Mouse (Mus musculus): Measurements from ENCODE around the gene Cmtm8. TPM values are rescaled to one million over a fixed set of nuclear protein-coding genes. Genes with fewer than 3 reads are reported as not detected.
A peak's percentile ranks its signal among the peaks of the same experiment; 100 is the strongest.

Cmtm8 gene
- polyA plus RNA-seq, 1 experiment from 2014 or later, result 39.6 TPM

- no peak overlapping the region for H3K4me2 ChIP-seq (replicated peaks; ENCODE audit: low read depth, low read length)
- H3K9me3 ChIP-seq (ENCODE audit: low read length), result no peaks in the 10 kb centered on the region
- H3K27ac ChIP-seq (ENCODE audit: low read length), result no peak overlapping the region
- H3K4me1 ChIP-seq (ENCODE audit: insufficient read depth, low read length), result peaks cover 2% of the 10 kb centered on the region
- no peak overlapping the region for H3K9ac ChIP-seq (replicated peaks; ENCODE audit: low read length)
- 85% methylated on average over 4 of the region's 4 CpGs for WGBS
- ATAC-seq (ENCODE audit: low FRiP score, low TSS enrichment), result no peak
- no peaks in the 10 kb centered on the region for H3K36me3 ChIP-seq (ENCODE audit: insufficient read depth, low read length)
- no peaks in the 10 kb centered on the region for H3K27me3 ChIP-seq (ENCODE audit: insufficient read depth, low read length)
- H3K4me3 ChIP-seq (ENCODE audit: low read length), result no peak overlapping the region
Observed at GRCm38 (mm10) chr9:114794491-114794890, 49.5 kb downstream of the Cmtm8 start.

DNA sequence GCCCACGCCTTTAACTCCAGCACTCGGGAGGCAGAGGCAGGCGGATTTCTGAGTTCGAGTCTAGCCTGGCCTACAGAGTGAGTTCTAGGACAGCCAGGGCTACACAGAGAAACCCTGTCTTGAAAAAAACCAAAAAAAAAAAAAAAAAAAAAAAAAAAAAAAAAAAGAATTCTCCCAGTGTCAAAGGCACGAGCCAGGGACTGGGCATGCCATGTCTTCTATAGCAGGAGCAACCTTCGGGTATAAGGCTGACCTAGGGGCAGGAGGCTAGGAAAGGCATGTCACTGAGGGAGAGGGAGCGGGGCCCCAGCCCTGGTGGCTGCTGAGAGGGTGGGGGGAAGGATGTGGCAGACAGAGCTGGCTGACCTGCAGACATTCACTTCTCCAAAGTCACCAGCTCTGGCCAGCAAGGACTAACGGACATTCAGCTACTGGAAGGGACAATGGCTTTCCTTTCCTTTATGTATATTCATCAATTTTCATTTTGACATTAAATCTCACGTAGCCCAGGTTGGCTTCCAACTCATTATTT lies 50.1 kb downstream of the Cmtm8 start:
- ATAC-seq (ENCODE audit: low FRiP score, low TSS enrichment), result no peak
- WGBS, result 80% methylated on average over 9 of the region's 9 CpGs
- H3K36me3 ChIP-seq (ENCODE audit: insufficient read depth, low read length), result no peaks in the 10 kb centered on the region
- no peak overlapping the region for H3K4me2 ChIP-seq (replicated peaks; ENCODE audit: low read depth, low read length)
- H3K27me3 ChIP-seq (ENCODE audit: insufficient read depth, low read length), result no peaks in the 10 kb centered on the region
- no peak overlapping the region for H3K27ac ChIP-seq (ENCODE audit: low read length)
- H3K4me3 ChIP-seq (ENCODE audit: low read length), result no peak overlapping the region
- H3K9ac ChIP-seq (replicated peaks; ENCODE audit: low read length), result no peak overlapping the region
- H3K4me1 ChIP-seq (ENCODE audit: insufficient read depth, low read length), result peaks cover 2% of the 10 kb centered on the region
- no peaks in the 10 kb centered on the region for H3K9me3 ChIP-seq (ENCODE audit: low read length)

DNA sequence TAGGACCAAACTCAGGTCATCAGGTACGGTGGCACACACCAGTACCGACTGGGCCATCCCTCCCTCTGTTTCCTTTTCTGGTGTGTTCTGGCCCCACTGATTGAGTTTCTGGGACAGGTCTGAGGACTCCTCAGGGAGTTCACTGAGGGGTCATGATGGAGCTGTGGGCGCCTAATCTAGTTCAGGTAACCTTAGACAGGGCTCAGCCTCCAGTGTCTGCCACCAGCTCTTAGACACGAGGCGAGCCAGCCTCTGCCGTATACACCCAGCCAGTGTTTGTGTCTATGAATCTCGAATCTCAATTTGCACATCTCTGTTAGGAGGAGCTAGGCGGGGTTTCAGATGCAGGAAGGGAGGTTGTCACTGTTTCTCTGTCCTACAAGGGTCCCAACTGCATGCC lies 54.0 kb downstream of the Cmtm8 start:
- no peaks in the 10 kb centered on the region for H3K27me3 ChIP-seq (ENCODE audit: insufficient read depth, low read length)
- H3K9ac ChIP-seq (replicated peaks; ENCODE audit: low read length), result no peak overlapping the region
- no peak overlapping the region for H3K4me2 ChIP-seq (replicated peaks; ENCODE audit: low read depth, low read length)
- H3K27ac ChIP-seq (ENCODE audit: low read length), result no peak overlapping the region
- peak; percentile 43; the same call in 1 of the 2 replicates for ATAC-seq (ENCODE audit: low FRiP score, low TSS enrichment)
- H3K36me3 ChIP-seq (ENCODE audit: insufficient read depth, low read length), result no peaks in the 10 kb centered on the region
- 73% methylated on average over 8 of the region's 8 CpGs for WGBS
- peaks cover 11% of the 10 kb centered on the region; the same call in 1 of the 2 replicates for H3K4me1 ChIP-seq (ENCODE audit: insufficient read depth, low read length)
- no peak overlapping the region for H3K4me3 ChIP-seq (ENCODE audit: low read length)
- no peaks in the 10 kb centered on the region for H3K9me3 ChIP-seq (ENCODE audit: low read length)

DNA sequence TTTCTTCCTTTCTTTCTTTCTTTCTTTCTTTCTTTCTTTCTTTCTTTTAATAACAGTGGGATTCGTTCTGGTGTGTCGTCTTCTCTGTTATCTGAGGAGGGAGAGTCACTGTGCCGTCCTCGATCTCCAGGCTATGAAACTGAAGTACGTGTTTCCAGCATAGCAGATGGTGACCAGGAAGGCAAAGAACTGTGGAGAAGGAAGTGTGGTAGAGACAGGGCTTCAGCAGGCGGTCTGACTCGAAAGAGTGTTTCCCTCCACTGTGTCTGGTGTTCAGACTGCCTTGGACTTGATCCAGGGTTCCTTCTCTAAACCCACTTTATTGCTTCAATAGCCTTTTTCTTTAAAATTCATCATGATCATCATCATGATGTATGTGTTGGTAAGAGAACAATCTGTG lies 54.4 kb downstream of the Cmtm8 start:
- H3K4me2 ChIP-seq (replicated peaks; ENCODE audit: low read depth, low read length), result no peak overlapping the region
- no peaks in the 10 kb centered on the region for H3K36me3 ChIP-seq (ENCODE audit: insufficient read depth, low read length)
- no peaks in the 10 kb centered on the region for H3K27me3 ChIP-seq (ENCODE audit: insufficient read depth, low read length)
- H3K4me3 ChIP-seq (ENCODE audit: low read length), result no peak overlapping the region
- no peak overlapping the region for H3K27ac ChIP-seq (ENCODE audit: low read length)
- peaks cover 11% of the 10 kb centered on the region; the same call in 1 of the 2 replicates for H3K4me1 ChIP-seq (ENCODE audit: insufficient read depth, low read length)
- H3K9me3 ChIP-seq (ENCODE audit: low read length), result no peaks in the 10 kb centered on the region
- ATAC-seq (ENCODE audit: low FRiP score, low TSS enrichment), result no peak
- no peak overlapping the region for H3K9ac ChIP-seq (replicated peaks; ENCODE audit: low read length)
- WGBS, result 59% methylated on average over 7 of the region's 7 CpGs

DNA sequence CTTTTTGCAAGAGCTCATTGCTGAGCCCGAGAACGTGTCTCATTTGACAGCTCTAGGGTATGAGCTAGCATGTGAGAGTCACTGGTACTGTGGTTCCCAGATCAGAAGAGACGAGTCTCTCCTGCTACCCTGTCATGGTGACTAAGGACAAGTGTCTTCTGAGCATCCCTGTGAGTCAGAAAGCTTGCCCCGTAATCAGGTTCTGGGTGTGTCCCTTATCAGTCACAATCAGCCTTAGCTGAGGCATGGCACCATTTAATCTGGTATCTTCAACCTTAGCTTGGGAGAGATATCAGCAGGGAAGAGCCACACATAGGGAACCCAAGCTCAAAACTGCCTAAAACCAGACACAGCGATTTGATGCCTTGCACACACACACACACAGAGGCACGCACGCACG lies 55.3 kb downstream of the Cmtm8 start:
- Histone ChIP-seq H3K36me3 (ENCODE audit: insufficient read depth, low read length) (no peaks in the 10 kb centered on the region), H3K27me3 (ENCODE audit: insufficient read depth, low read length) (no peaks in the 10 kb centered on the region), H3K4me2 (replicated peaks; ENCODE audit: low read depth, low read length) (no peak overlapping the region), H3K4me1 (ENCODE audit: insufficient read depth, low read length) (peaks cover 11% of the 10 kb centered on the region; the same call in 1 of the 2 replicates), H3K4me3 (ENCODE audit: low read length) (no peak overlapping the region), H3K9ac (replicated peaks; ENCODE audit: low read length) (no peak overlapping the region), H3K9me3 (ENCODE audit: low read length) (no peaks in the 10 kb centered on the region), H3K27ac (ENCODE audit: low read length) (no peak overlapping the region)
- WGBS, result 82% methylated on average over 8 of the region's 8 CpGs
- ATAC-seq (ENCODE audit: low FRiP score, low TSS enrichment), result no peak

DNA sequence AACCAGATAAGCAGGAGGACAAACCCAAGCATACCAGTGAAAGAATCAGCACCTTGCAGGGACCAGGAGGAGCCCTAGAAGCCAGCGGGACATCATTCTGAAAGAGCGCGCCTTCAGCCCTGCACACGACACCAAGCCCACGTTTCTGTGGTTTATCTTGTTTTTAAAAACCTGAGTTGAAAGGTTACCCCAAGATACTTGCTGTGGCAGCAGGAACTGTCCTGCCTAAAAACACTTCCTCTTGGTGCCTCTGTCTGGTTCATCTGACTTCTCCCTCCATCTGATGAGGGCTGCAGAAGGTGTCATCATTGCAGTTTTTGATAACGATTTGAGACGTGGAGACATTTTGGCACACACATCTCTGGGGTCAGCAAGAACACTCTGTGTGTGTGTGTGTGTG lies 56.2 kb downstream of the Cmtm8 start:
- Histone ChIP-seq H3K9ac (replicated peaks; ENCODE audit: low read length) (no peak overlapping the region), H3K27me3 (ENCODE audit: insufficient read depth, low read length) (no peaks in the 10 kb centered on the region), H3K27ac (ENCODE audit: low read length) (no peak overlapping the region), H3K4me3 (ENCODE audit: low read length) (no peak overlapping the region), H3K36me3 (ENCODE audit: insufficient read depth, low read length) (no peaks in the 10 kb centered on the region), H3K4me1 (ENCODE audit: insufficient read depth, low read length) (peaks cover 11% of the 10 kb centered on the region; the same call in 1 of the 2 replicates), H3K9me3 (ENCODE audit: low read length) (no peaks in the 10 kb centered on the region), H3K4me2 (replicated peaks; ENCODE audit: low read depth, low read length) (no peak overlapping the region)
- no peak for ATAC-seq (ENCODE audit: low FRiP score, low TSS enrichment)
- WGBS, result 85% methylated on average over 7 of the region's 7 CpGs

GRCm38 (mm10) chr9:114787134-114787533 lies 56.8 kb downstream of the Cmtm8 start:
- Histone ChIP-seq H3K9me3 (ENCODE audit: low read length) (no peaks in the 10 kb centered on the region), H3K4me3 (ENCODE audit: low read length) (no peak overlapping the region), H3K4me1 (ENCODE audit: insufficient read depth, low read length) (peaks cover 13% of the 10 kb centered on the region; the same call in 1 of the 2 replicates), H3K9ac (replicated peaks; ENCODE audit: low read length) (no peak overlapping the region), H3K36me3 (ENCODE audit: insufficient read depth, low read length) (no peaks in the 10 kb centered on the region), H3K4me2 (replicated peaks; ENCODE audit: low read depth, low read length) (no peak overlapping the region), H3K27me3 (ENCODE audit: insufficient read depth, low read length) (no peaks in the 10 kb centered on the region), H3K27ac (ENCODE audit: low read length) (no peak overlapping the region)
- WGBS, result 94% methylated on average over 5 of the region's 5 CpGs
- ATAC-seq (ENCODE audit: low FRiP score, low TSS enrichment), result no peak

DNA sequence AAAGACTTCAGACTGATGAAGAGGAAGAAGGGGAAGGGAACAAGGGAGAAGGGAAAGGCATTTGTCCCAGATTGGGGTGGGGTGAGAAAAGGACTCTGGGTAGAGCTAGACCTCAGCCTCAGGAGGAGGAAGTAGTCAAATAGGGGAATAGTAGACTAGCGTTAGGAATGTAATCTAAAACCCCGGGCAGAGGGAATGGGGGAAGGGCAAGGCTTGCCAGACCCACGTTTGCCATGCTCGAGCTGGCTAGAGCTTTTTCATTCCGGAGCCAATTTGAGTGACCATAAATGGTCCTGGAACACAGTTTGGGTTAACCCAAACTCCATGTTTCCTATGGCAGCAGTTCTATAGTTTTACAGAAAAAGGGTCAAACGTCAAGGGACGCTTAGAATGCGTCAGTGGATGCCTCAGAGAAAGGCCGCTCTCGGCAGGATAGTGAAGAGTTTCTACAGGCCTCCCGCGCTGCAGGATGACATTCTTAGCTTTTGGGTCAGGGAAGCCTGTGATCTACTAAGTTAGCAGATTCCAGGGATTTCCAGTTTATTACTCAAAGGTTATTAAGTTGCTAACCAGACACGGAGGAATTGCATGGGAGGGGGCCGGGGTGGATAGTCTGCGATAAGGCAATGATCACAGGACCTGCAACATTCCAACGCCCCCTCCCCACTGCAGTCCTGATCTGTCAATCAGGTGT lies 58.4 kb downstream of the Cmtm8 start:
- no peak overlapping the region for H3K4me3 ChIP-seq (ENCODE audit: low read length)
- peak overlapping the region; percentile 22; the same call in 1 of the 2 replicates for H3K4me2 ChIP-seq (replicated peaks; ENCODE audit: low read depth, low read length)
- no peaks in the 10 kb centered on the region for H3K36me3 ChIP-seq (ENCODE audit: insufficient read depth, low read length)
- WGBS, result 13% methylated on average over 16 of the region's 16 CpGs
- ATAC-seq (ENCODE audit: low FRiP score, low TSS enrichment), result no peak
- H3K9ac ChIP-seq (replicated peaks; ENCODE audit: low read length), result no peak overlapping the region; the same call in 1 of the 2 replicates
- no peaks in the 10 kb centered on the region for H3K9me3 ChIP-seq (ENCODE audit: low read length)
- peak overlapping the region; percentile 28; the same call in 1 of the 2 replicates for H3K27ac ChIP-seq (ENCODE audit: low read length)
- H3K4me1 ChIP-seq (ENCODE audit: insufficient read depth, low read length), result peaks cover 17% of the 10 kb centered on the region
- H3K27me3 ChIP-seq (ENCODE audit: insufficient read depth, low read length), result no peaks in the 10 kb centered on the region

GRCm38 (mm10) chr9:114781526-114782212 lies 62.3 kb downstream of the Cmtm8 start, which contains the start of gene Cmtm7:
TSS of gene Cmtm7 (minus strand) at chr9:114781856.
- H3K27ac ChIP-seq (ENCODE audit: low read length), result peak within 1 kb of the TSS; percentile 71
- H3K9ac ChIP-seq (replicated peaks; ENCODE audit: low read length), result peak within 1 kb of the TSS; percentile 85
- peak within 1 kb of the TSS; percentile 93 for H3K4me2 ChIP-seq (replicated peaks; ENCODE audit: low read depth, low read length)
- H3K9me3 ChIP-seq (ENCODE audit: low read length), result no peaks in the 10 kb centered on the region
- no peaks in the 10 kb centered on the region for H3K27me3 ChIP-seq (ENCODE audit: insufficient read depth, low read length)
- H3K36me3 ChIP-seq (ENCODE audit: insufficient read depth, low read length), result no peaks in the 10 kb centered on the region
- H3K4me3 ChIP-seq (ENCODE audit: low read length), result peak within 1 kb of the TSS; percentile 70
- H3K4me1 ChIP-seq (ENCODE audit: insufficient read depth, low read length), result peaks cover 42% of the 10 kb centered on the region
- ATAC-seq (ENCODE audit: low FRiP score, low TSS enrichment), result peak; percentile 89
- WGBS, result under 1% methylated on average over 54 of the region's 54 CpGs
